Mouse (Mus musculus) stomach, postnatal 0 days (tissue): ENCODE data around the gene Nudt14.

Experiments used
- CTCF ChIP-seq: IDR thresholded peaks from 2 replicates; pipeline ENCODE4 v1.5.1; 2016; ENCODE audit warnings: antibody characterized with exemption, low read depth, mild to moderate bottlenecking, moderate library complexity
- EP300 ChIP-seq: optimal IDR thresholded peaks from 2 replicates; pipeline ENCODE3; 2016; ENCODE audit warnings: antibody characterized with exemption

GRCm38 (mm10) chr12:112885465-112885864 lies 56.5 kb downstream of the Nudt14 start:
- TF ChIP-seq CTCF (no peak), EP300 (no peak)
